Mouse (Mus musculus) hematopoietic stem cell, adult 5-6 weeks (primary cell): ENCODE data around the gene Dusp12. TPM values are rescaled to one million over a fixed set of nuclear protein-coding genes. Genes with fewer than 3 reads are reported as not detected.

ENCODE experiments used
- ATAC-seq, 2 experiments: fragments of 125-278 bp in 1 of 2; replicated peaks in 1 of 2; 2 replicates each; pipeline ENCODE4 v1.8.0; 2016 to 2017; ENCODE audit warnings: inconsistent platforms in 2 of 2, mild to moderate bottlenecking in 2 of 2, moderate number of reproducible peaks in 2 of 2, low read depth in 1 of 2, moderate TSS enrichment in 1 of 2; ENCODE audit not compliant: low FRiP score in 2 of 2, poor library complexity in 2 of 2, severe bottlenecking in 2 of 2, insufficient read depth in 1 of 2, low TSS enrichment in 1 of 2
- total RNA-seq: library from RNA; stranded (forward); fragments of 172-1452, 232-1000 nt; gene quantifications from 2 replicates; pipeline ENCODE4 v1.2.3, GENCODE M21; 2017

Dusp12 gene
- total RNA-seq, 1 experiment from 2014 or later: 18.7 TPM

- peak in 1 of 2 experiments; percentile 61; a peak in 1 of 4 replicates for ATAC-seq
Measured at GRCm38 (mm10) chr1:170844380-170844779, 41.0 kb downstream of the Dusp12 start.

GRCm38 (mm10) chr1:170839685-170840084 is 45.7 kb downstream of the Dusp12 start:
- ATAC-seq: no peak; a peak in 1 of 4 replicates

- no peak for ATAC-seq
Measured at GRCm38 (mm10) chr1:170834756-170835155, 50.6 kb downstream of the Dusp12 start.

GRCm38 (mm10) chr1:170829781-170830180 is 55.6 kb downstream of the Dusp12 start:
- ATAC-seq: no peak

- no peak for ATAC-seq
Measured at GRCm38 (mm10) chr1:170829344-170829743, 56.0 kb downstream of the Dusp12 start.

Other genes with a start within 250 kb of the Dusp12 start
- gene Olfml2b, start 241.0 kb downstream of the Dusp12 start, total RNA-seq: 3.0 and 5.3 TPM in 2 replicates
- gene Atf6, start 17.8 kb downstream of the Dusp12 start, total RNA-seq: 25.2 and 26.2 TPM in 2 replicates
- 1.8 TPM in 1 of 2 replicates, not detected in the other for gene Gm26620, start 475 bp downstream of the Dusp12 start, total RNA-seq
- not detected in 2 replicates for gene Fcrlb, start 27.4 kb upstream of the Dusp12 start, total RNA-seq
- gene Fcrla, start 42.0 kb upstream of the Dusp12 start, total RNA-seq: 0.65 and 1.1 TPM in 2 replicates
- 18.5 and 26.0 TPM in 2 replicates for gene Fcgr2b, start 91.0 kb upstream of the Dusp12 start, total RNA-seq
- 1.1 and 6.9 TPM in 2 replicates for gene Fcgr4, start 133.4 kb upstream of the Dusp12 start, total RNA-seq
- gene Fcgr3, start 179.4 kb upstream of the Dusp12 start, total RNA-seq: 30.2 and 49.4 TPM in 2 replicates
- 2.4 and 3.3 TPM in 2 replicates for gene Cfap126, start 228.4 kb upstream of the Dusp12 start, total RNA-seq